Mouse (Mus musculus): Measurements from ENCODE around the gene Cnot1.
"Not testable (repeated sequence)": the region's sequence is repeated elsewhere in the genome, so short reads cannot be mapped to it uniquely, and the experiment has no call there.

The Cnot1 gene

GRCm38 (mm10) chr8:95818211-95818610 lies 10.9 kb upstream of the Cnot1 start:
- intact Hi-C loops (cut with DNase I) = no loop called here

GRCm38 (mm10) chr8:95817597-95817996 lies 10.3 kb upstream of the Cnot1 start:
- intact Hi-C loops (cut with DNase I) = no loop called here

- intact Hi-C loops (cut with DNase I) = no loop called here
Observed at GRCm38 (mm10) chr8:95816044-95816708, 8.9 kb upstream of the Cnot1 start.

- intact Hi-C loops (cut with DNase I) = no loop called here
Observed at GRCm38 (mm10) chr8:95810184-95810591, 2.9 kb upstream of the Cnot1 start.

GRCm38 (mm10) chr8:95809116-95809515 lies 1.9 kb upstream of the Cnot1 start:
- intact Hi-C loops (cut with DNase I) = no loop called here

- intact Hi-C loops (cut with DNase I) = no loop called here
Observed at GRCm38 (mm10) chr8:95808631-95809030, 1.4 kb upstream of the Cnot1 start.

GRCm38 (mm10) chr8:95807861-95808260 lies 597 bp upstream of the Cnot1 start:
- intact Hi-C loops (cut with DNase I) = no loop called here

- intact Hi-C loops (cut with DNase I) = no loop called here
Observed at GRCm38 (mm10) chr8:95806461-95807191, 638 bp downstream of the Cnot1 start.

- intact Hi-C loops (cut with DNase I) = no loop called here
Observed at GRCm38 (mm10) chr8:95805482-95805881, 1.8 kb downstream of the Cnot1 start.

GRCm38 (mm10) chr8:95802231-95802630 lies 5.0 kb downstream of the Cnot1 start:
- intact Hi-C loops (cut with DNase I) = no loop called here

GRCm38 (mm10) chr8:95801476-95802064 lies 5.7 kb downstream of the Cnot1 start:
- intact Hi-C loops (cut with DNase I) = no loop called here

GRCm38 (mm10) chr8:95800353-95800752 lies 6.9 kb downstream of the Cnot1 start:
- intact Hi-C loops (cut with DNase I) = no loop called here

- intact Hi-C loops (cut with DNase I) = no loop called here
Observed at GRCm38 (mm10) chr8:95799891-95800290, 7.4 kb downstream of the Cnot1 start.

GRCm38 (mm10) chr8:95799117-95799516 lies 8.1 kb downstream of the Cnot1 start:
- intact Hi-C loops (cut with DNase I) = no loop called here

GRCm38 (mm10) chr8:95795333-95796061 lies 11.8 kb downstream of the Cnot1 start:
- intact Hi-C loops (cut with DNase I) = not testable (repeated sequence)

- intact Hi-C loops (cut with DNase I) = no loop called here
Observed at GRCm38 (mm10) chr8:95785591-95785990, 21.7 kb downstream of the Cnot1 start.

GRCm38 (mm10) chr8:95782628-95783027 lies 24.6 kb downstream of the Cnot1 start:
- intact Hi-C loops (cut with DNase I) = no loop called here

- intact Hi-C loops (cut with DNase I) = no loop called here
Observed at GRCm38 (mm10) chr8:95781775-95782174, 25.5 kb downstream of the Cnot1 start.

GRCm38 (mm10) chr8:95781085-95781484 lies 26.2 kb downstream of the Cnot1 start:
- intact Hi-C loops (cut with DNase I) = no loop called here

- intact Hi-C loops (cut with DNase I) = no loop called here
Observed at GRCm38 (mm10) chr8:95764133-95764532, 43.1 kb downstream of the Cnot1 start.

GRCm38 (mm10) chr8:95760323-95760722 lies 46.9 kb downstream of the Cnot1 start:
- intact Hi-C loops (cut with DNase I) = no loop called here

GRCm38 (mm10) chr8:95751924-95752323 lies 55.3 kb downstream of the Cnot1 start:
- intact Hi-C loops (cut with DNase I) = loop anchor here (5.0 kb wide), 1 partner anchor 35 kb away; the partner anchor contains the start of gene Setd6
